Mouse (Mus musculus) liver, adult 2 months (tissue): ENCODE data around the gene Ugt1a9.
"Not testable (repeated sequence)": the region's sequence is repeated elsewhere in the genome, so short reads cannot be mapped to it uniquely, and the experiment has no call there.

ENCODE experiments used
- CTCF ChIP-seq: fragments of 200-500 bp; IDR thresholded peaks from 2 replicates; pipeline ENCODE4 v1.5.1; 2011; ENCODE audit warnings: low read depth, low read length, control low read depth
- POLR2A ChIP-seq: fragments of 200-500 bp; IDR thresholded peaks from 2 replicates; pipeline ENCODE4 v1.6.1; 2011; ENCODE audit warnings: low read length, control low read depth; ENCODE audit not compliant: insufficient read depth; ENCODE audit errors: extremely low read depth

DNA sequence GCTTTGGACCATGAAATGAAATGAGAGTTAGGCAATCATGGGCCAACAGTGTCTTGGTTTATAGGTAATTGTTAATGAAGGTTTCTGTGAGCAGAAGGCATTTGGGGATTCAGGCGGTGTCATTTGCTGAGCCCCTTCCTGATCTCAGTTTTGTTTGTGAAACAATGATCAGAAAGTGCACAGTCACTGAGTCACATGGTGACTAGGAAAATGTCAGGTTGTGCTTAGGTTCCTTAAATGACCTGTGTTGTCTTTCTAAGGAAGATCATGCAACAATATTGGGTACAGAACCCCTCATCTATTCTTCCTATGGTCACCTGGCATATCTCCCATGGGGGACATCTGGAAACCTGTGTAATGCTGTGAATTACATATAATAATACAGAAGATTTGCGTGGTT, 23.2 kb upstream of the Ugt1a9 start:
- not testable (repeated sequence) for TF ChIP-seq CTCF, POLR2A
